Mouse (Mus musculus) spleen, adult 2 months (tissue): ENCODE results near the gene Axin1.

Source experiments
- CTCF ChIP-seq: fragments of 200-500 bp; IDR thresholded peaks from 2 replicates; pipeline ENCODE4 v1.5.1; 2011; ENCODE audit warnings: mild to moderate bottlenecking, inconsistent platforms; ENCODE audit not compliant: insufficient read depth, insufficient read length, insufficient replicate concordance; ENCODE audit errors: extremely low read depth
- POLR2A ChIP-seq: fragments of 200-500 bp; IDR thresholded peaks from 2 replicates; pipeline ENCODE4 v1.6.1; 2011; ENCODE audit warnings: low read depth, low read length, inconsistent platforms

GRCm38 (mm10) chr17:26143386-26143785 is 4.9 kb downstream of the Axin1 start:
- TF ChIP-seq CTCF (no peak), POLR2A (no peak)
